Mouse (Mus musculus) liver, adult 10 weeks (tissue): ENCODE measurements around the gene Slc12a4. TPM values are rescaled to one million over a fixed set of nuclear protein-coding genes. Genes with fewer than 3 reads are reported as not detected.

Experiments
- polyA plus RNA-seq: library from polyadenylated mRNA; stranded (reverse); fragments of 350-450 nt; fragmentation: Illumina TruSeq; extraction: RNeasy Lipid Tissue Mini Kit (QIAGEN cat#74804); gene quantifications from one replicate; pipeline ENCODE4 v1.2.3, GENCODE M21; 2014; ENCODE audit warnings: low read depth, low replicate concordance

Slc12a4 gene
- 0.37 TPM for polyA plus RNA-seq

GRCm38 (mm10) chr8:105965905-105966341 lies at the start of gene Slc12a4:
Gene Slc12a4 (minus strand): TSS chr8:105966097.

GRCm38 (mm10) chr8:106011643-106011986 lies 45.7 kb upstream of the Slc12a4 start, which contains the start of gene Ddx28:
Gene Ddx28 (minus strand): TSS chr8:106011882.

GRCm38 (mm10) chr8:106005875-106006274 lies 40.0 kb upstream of the Slc12a4 start, which contains the start of gene Dpep2nb:
Gene Dpep2nb (minus strand): TSS chr8:106005975.

GRCm38 (mm10) chr8:105990856-105991387 lies 25.0 kb upstream of the Slc12a4 start, which contains the start of gene Dus2:
Gene Dus2 (plus strand): TSS chr8:105991337.

GRCm38 (mm10) chr8:105979325-105979724 lies 13.4 kb upstream of the Slc12a4 start, which contains the start of gene Dpep3:
Gene Dpep3 (minus strand): TSS chr8:105979429.

GRCm38 (mm10) chr8:105943321-105943739 lies 22.6 kb downstream of the Slc12a4 start, which contains the start of gene Lcat:
Gene Lcat (minus strand): TSS chr8:105943382.

GRCm38 (mm10) chr8:105938306-105938669 lies 27.6 kb downstream of the Slc12a4 start, which contains the start of gene Psmb10:
Gene Psmb10 (minus strand): TSS chr8:105938444.

GRCm38 (mm10) chr8:105933762-105934161 lies 32.1 kb downstream of the Slc12a4 start, which contains the start of gene Ctrl:
Gene Ctrl (minus strand): TSS chr8:105933862.

GRCm38 (mm10) chr8:105900180-105900940 lies 65.5 kb downstream of the Slc12a4 start, which contains the start of gene Pskh1:
Gene Pskh1 (plus strand): TSS chr8:105900441.

Other genes starting within 250 kb of the Slc12a4 start
- 0.69 TPM for gene Gfod2, start 207.4 kb downstream of the Slc12a4 start, polyA plus RNA-seq
- 14.9 TPM for gene Ranbp10, start 138.7 kb downstream of the Slc12a4 start, polyA plus RNA-seq
- gene Tsnaxip1, start 138.4 kb downstream of the Slc12a4 start, polyA plus RNA-seq, result not detected
- gene Cenpt, start 112.8 kb downstream of the Slc12a4 start, polyA plus RNA-seq, result 0.37 TPM
- 6.8 TPM for gene Thap11, start 111.0 kb downstream of the Slc12a4 start, polyA plus RNA-seq
- gene Nutf2, start 105.5 kb downstream of the Slc12a4 start, polyA plus RNA-seq, result 30.8 TPM
- gene Edc4, start 85.2 kb downstream of the Slc12a4 start, polyA plus RNA-seq, result 2.3 TPM
- gene Nrn1l, start 72.5 kb downstream of the Slc12a4 start, polyA plus RNA-seq, result not detected
- 5.1 TPM for gene Pskh1, start 65.7 kb downstream of the Slc12a4 start, polyA plus RNA-seq
- gene Ctrl, start 32.2 kb downstream of the Slc12a4 start, polyA plus RNA-seq, result not detected
- gene Psmb10, start 27.7 kb downstream of the Slc12a4 start, polyA plus RNA-seq, result 2.1 TPM
- 108 TPM for gene Lcat, start 22.7 kb downstream of the Slc12a4 start, polyA plus RNA-seq
- gene Dpep3, start 13.3 kb upstream of the Slc12a4 start, polyA plus RNA-seq, result not detected
- 3.8 TPM for gene Dus2, start 25.2 kb upstream of the Slc12a4 start, polyA plus RNA-seq
- not detected for gene Dpep2nb, start 39.9 kb upstream of the Slc12a4 start, polyA plus RNA-seq
- gene Ddx28, start 45.8 kb upstream of the Slc12a4 start, polyA plus RNA-seq, result 3.8 TPM
- 23.1 TPM for gene Nfatc3, start 92.7 kb upstream of the Slc12a4 start, polyA plus RNA-seq
- 18.8 TPM for gene Esrp2, start 170.9 kb upstream of the Slc12a4 start, polyA plus RNA-seq
- 2.7 TPM for gene Pla2g15, start 184.3 kb upstream of the Slc12a4 start, polyA plus RNA-seq
- 0.26 TPM for gene Slc7a6, start 202.8 kb upstream of the Slc12a4 start, polyA plus RNA-seq
- gene Slc7a6os, start 244.8 kb upstream of the Slc12a4 start, polyA plus RNA-seq, result 26.2 TPM
- gene Prmt7, start 244.8 kb upstream of the Slc12a4 start, polyA plus RNA-seq, result 3.0 TPM